Mouse (Mus musculus) brain, embryonic 14.5 days (tissue): ENCODE measurements around the gene Jmy. TPM values are rescaled to one million over a fixed set of nuclear protein-coding genes. Genes with fewer than 3 reads are reported as not detected.

Source experiments
- DNase-seq: peaks from one replicate; pipeline ENCODE4 v3.0.0-alpha.2; 2011; ENCODE audit warnings: low read depth
- CTCF ChIP-seq: fragments of 200-500 bp; IDR thresholded peaks from 2 replicates; pipeline ENCODE4 v1.5.1; 2012; ENCODE audit warnings: inconsistent platforms, mild to moderate bottlenecking, moderate library complexity, borderline replicate concordance; ENCODE audit not compliant: insufficient read depth, insufficient read length; ENCODE audit errors: extremely low read depth
- POLR2A ChIP-seq: fragments of 200-500 bp; IDR thresholded peaks from 2 replicates; pipeline ENCODE4 v1.6.1; 2012; ENCODE audit warnings: mild to moderate bottlenecking, inconsistent platforms, borderline replicate concordance; ENCODE audit not compliant: poor library complexity, insufficient read depth, insufficient read length, severe bottlenecking; ENCODE audit errors: extremely low read depth
- polyA plus RNA-seq: library from polyadenylated mRNA; depleted of rRNA; stranded (reverse); fragments of >200 nt; gene quantifications from 2 replicates; pipeline ENCODE4 v1.2.3, GENCODE M21; 2012

Gene Jmy
- polyA plus RNA-seq, 1 experiment = 12.3 TPM

DNA sequence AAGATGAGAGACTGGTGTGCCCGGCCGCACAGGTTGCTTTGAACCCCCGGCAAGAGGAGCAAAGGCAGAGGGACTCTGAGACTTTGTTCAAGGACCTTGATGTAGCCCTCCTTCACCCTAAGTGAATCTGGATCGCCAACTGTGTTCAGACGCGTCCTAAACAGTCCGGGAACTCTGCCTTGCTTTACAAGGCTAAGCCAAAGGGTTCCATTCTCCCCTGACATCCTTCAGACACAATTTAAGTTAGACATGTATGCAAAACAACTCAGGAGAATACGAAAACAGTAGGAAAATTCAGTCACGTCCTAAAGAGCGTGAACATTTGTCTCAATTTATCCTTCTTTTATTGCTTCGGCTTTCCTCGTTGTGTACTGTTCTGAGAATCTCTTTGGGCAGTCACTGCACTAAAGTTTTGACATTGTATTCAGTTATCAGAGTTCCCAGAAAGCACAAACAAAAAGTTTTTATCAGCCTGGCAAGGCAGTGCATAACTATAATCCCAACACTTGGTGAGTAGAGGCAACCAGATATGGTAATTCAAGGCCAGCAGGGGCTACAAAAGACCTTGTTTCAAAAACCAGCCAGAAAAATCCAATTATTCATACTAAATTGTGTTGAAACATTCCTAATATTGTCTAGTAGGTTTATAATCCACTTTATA is 495 bp upstream of the Jmy start:
- DNase-seq = no peak
- TF ChIP-seq CTCF (no peak), POLR2A (no peak)

DNA sequence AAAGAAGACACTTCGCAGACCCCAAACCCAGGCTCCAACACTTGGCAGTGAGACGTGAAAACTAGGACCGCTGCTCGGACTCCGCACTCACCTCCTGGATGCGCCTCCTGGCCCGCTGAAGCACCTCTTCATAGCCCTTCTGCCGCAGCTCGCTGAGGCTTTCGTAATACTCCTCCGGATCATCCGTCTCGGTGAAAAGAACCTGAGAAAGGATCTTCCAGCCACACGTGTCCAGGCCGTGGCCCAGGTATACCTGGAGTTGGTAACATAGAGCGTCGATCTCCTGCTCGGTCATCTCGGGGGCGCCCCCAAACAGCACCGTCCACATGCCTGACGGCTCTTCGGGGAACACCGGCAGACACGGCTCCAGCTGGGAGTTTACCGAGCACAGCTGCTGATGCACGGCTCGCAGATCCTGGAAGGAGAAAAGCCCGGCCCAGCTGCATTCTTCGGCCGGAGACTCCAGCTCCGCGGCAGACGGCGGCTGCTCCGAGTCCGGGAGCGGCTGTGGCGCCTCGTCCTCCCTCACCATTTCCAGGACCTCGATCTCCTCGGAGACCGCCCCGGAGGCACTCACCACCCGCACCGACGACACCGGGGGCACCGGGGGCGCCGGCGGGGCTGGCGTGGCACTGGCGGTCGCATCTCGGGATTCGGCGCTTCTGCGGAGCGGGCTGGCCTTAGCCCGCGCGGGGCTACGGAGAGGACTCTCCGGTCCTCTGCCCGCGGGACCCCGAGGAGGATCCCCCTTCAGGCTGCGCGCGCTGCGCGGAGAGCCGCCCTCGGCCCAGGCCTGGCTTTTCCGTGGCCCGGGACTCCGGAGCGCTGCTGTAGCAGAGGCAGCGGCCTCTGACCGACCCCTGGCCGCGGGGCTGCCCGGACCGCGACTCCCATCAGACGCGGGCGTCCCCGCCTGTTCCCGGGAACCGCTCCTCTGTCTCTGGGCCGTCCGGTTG is 1.1 kb downstream of the Jmy start:
- TF ChIP-seq CTCF (no peak), POLR2A (no peak)
- peak; percentile 45 for DNase-seq

DNA sequence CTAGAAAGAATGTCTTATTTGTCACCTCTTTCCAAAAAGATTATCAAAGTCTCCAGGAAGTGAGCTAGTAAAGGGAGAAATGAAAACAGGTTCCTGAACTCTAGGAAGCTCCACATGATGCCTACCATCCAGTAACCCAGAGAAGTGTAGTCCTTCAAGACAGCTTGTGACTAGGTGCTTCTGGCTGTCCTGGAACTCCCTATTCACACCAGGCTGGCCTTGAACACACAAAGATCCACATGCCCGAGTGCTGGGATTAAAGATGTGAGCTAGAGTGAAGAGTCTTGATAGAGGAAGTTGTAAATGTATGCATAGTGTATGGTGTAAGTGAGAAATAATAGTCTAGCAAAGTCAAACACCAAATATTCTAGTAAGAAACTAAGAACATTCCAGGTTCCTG is 2.6 kb downstream of the Jmy start:
- TF ChIP-seq POLR2A (no peak), CTCF (no peak)
- DNase-seq = no peak

DNA sequence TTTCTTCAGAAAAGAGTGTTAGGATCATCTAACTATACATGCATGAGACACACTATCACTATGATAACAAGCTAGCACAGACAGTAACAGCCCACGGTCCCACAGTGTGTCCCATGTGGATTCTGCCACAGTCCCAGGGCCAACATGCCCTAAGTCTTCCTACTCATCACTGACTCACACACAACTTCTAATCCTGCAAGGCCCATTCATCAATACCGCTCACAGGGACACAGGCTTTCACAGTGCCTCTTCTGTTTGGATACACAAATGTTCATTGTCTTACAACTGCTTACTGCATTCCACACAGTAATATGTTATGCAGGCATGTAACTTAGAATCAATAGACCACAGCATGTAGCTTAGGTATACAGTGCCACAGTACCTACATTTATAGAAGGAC is 11.1 kb downstream of the Jmy start:
- no peak for DNase-seq
- TF ChIP-seq POLR2A = no peak
- TF ChIP-seq CTCF = no peak

DNA sequence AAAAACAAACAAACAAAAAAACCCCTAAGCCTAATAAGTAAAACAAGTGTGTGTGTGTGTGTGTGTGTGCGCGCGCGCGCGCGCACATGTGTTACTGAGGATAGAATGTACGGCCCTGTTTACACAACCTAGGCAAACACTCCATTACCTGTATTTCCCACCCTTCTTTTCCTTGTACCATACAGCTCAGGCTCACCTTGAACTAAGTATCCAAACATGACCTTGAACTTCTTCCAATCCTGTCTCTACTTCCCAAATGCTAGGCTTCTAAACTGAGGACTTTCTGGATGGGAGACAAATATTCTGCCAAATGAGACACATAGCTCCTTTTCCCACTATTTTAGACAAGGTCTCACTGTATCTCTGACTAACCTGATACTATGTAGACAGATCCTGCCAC is 11.9 kb downstream of the Jmy start:
- TF ChIP-seq POLR2A (no peak), CTCF (no peak)

DNA sequence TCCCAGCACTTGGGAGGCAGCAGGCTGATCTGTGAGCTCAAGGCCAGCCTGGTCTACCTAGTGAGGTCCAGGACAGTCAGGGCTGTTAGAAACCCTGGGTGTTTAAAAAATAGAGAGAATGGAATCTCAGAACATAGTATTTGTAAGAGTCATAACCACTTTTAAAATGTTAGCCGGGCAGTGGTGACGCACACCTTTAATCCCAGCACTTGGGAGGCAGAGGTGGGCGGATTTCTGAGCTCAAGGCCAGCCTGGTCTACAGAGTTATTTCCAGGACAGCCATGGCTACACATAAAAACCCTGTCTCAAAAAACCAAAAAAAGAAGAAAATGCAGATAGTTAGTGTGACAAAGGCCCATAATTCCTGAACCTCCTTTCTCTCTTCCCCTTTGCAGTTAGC is 15.3 kb downstream of the Jmy start:
- no peak for TF ChIP-seq POLR2A
- no peak for TF ChIP-seq CTCF
- no peak for DNase-seq

More for the DNA sequence above, 11.9 kb downstream of the Jmy start:
- DNase-seq = no peak

DNA sequence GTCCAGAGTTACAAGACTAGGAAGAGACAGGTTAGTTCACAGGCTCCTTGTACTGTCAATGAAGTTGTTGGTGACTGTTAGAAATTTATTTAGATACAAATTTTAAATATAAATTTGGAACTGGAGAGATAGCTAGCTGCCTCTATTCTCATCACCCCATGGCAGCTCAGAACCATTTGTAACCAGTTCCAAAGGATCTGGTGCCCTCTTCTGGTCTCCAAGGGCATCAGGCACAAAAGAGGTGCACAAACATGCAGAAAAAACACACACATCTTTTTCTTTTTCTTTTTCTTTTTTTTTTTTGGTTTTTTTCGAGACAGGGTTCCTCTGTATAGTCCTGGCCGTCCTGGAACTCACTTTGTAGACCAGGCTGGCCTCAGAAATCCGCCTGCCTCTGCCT is 18.5 kb downstream of the Jmy start:
- no peak for DNase-seq
- TF ChIP-seq CTCF = no peak
- TF ChIP-seq POLR2A = no peak

DNA sequence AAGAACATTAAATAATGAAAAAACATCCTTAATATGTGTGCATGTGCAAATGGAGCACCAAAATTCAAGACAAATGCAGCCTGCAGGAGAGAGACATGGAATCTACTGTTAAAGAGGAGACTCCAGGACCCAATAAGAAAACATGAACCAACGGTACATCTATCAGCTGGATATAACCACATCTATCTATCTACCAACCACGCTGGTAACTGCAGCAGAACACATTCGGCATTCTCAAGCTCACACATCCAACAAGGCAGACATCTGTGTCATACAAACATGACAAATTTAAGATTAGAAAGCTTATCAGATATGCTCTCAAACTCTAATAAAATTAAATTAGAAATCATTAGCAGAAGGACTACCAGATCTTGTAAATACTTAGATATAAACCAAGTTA is 21.3 kb downstream of the Jmy start:
- no peak for DNase-seq
- no peak for TF ChIP-seq CTCF
- no peak for TF ChIP-seq POLR2A

DNA sequence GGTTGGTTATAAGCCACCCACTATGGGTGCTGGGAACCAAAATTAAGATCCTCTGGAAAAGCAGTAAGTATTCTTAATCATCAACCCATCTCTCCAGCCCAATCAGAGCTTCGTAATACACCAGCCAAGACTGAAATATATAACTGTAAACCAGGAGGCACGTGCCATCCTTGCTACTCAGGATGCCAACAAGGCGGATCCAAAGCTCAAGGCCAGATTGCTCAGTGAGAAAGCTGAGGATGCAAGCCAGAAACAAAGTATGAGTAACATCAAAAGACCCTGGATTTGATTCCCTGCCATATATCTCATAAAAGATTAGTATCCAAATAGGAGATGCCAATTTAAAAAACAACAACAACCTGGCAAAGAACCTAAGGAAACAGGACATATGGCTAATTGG is 31.3 kb downstream of the Jmy start:
- TF ChIP-seq POLR2A (no peak), CTCF (no peak)
- DNase-seq = peak; percentile 82

DNA sequence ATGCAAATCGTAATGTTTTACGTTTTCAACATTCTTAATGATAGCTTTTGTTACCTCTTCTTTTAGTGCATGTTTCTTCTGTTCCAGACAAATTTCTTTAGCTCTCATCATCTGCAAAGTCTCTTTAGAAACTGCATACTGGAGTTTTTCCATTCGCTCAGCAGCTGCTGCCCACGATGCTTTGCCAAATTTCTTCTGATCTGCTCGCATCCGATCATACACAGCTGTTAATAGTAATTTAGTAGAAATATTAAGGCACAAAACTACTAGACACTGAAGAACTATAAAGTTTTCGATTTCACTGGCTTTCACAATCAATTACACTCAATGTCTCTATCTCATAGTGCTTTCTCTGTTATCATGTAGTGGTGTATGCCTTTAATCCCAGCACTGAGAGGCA is 40.0 kb downstream of the Jmy start:
- no peak for TF ChIP-seq POLR2A
- no peak for TF ChIP-seq CTCF

DNA sequence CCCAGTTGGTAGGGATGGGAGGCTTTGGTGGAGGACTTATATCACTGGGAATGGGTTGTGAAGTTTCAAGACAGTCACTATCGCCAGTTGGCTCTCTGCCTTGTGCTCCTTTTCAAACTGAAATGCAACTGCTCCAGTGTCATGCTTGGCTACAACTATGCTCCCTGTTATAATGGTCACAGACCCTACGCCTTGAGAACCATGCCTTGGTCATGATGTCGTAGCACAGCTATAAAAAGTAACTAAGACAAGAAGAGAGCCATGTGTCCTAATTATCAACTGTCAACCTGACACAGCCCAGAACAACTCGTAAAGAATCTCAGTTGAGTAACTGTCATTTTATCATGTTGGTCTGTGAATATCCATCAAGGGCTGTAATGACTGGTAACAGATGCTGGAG is 41.0 kb downstream of the Jmy start:
- no peak for DNase-seq
- no peak for TF ChIP-seq POLR2A
- no peak for TF ChIP-seq CTCF

More for the DNA sequence above, 40.0 kb downstream of the Jmy start:
- no peak for DNase-seq
